Mouse (Mus musculus): Measurements from ENCODE around the gene Epsti1. TPM values are rescaled to one million over a fixed set of nuclear protein-coding genes. Genes with fewer than 3 reads are reported as not detected.

Epsti1 gene
- polyA plus RNA-seq, 1 experiment from 2014 or later: 6.7 TPM

DNA sequence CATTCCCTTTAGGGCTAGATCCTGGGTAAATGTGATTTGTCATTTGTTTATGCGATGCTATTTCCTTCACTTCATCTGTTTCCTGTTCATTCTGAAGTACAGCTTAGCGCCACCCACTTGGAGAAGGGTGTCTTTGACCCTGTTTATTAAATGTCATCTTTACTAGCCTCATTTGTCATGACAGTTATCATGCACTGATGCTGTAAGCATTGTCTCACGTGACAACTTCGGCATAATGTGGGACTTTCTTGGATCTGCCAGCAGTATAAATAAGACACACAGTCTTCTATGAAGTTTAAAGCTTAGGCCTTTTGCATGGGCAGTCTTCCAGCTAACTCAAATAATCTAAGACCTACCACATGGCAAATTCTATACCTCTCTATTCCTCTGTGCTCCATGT, 67.3 kb downstream of the Epsti1 start:
- 66% methylated on average over 4 of the region's 4 CpGs for WGBS

DNA sequence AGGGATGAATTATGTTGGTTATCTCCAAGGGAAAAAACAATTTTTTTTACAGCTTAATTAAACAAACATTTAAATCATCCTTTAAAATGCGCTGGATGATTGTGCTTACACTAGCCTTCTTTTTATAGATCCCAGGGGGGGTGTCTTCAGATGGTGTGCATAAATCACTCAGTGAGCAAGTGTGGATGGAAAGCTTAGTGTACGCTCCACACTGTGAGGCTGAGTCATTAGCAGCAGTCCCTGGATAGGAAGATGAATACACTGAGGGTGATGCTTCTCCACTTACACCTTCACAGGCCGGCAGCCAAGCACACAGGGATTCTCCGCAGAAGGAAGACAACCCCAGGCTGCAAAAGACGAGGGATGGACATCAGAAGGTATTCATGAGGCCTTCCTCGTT, 70.2 kb downstream of the Epsti1 start:
- ATAC-seq: no peak
- Histone ChIP-seq H3K4me2 (replicated peaks) (no peak overlapping the region), H3K27me3 (replicated peaks) (no peaks in the 10 kb centered on the region), H3K27ac (no peak overlapping the region), H3K9me3 (no peaks in the 10 kb centered on the region), H3K4me3 (replicated peaks) (no peak overlapping the region), H3K36me3 (no peaks in the 10 kb centered on the region), H3K9ac (no peak overlapping the region), H3K4me1 (replicated peaks) (0 out of 2 replicates have a peak, but pooled peaks cover 2% of the 10 kb centered on the region)
- WGBS: 61% methylated on average over 6 of the region's 6 CpGs

More for the DNA sequence above, 67.3 kb downstream of the Epsti1 start:
- Histone ChIP-seq H3K4me3 (replicated peaks) (no peak overlapping the region), H3K27ac (no peak overlapping the region), H3K9me3 (no peaks in the 10 kb centered on the region), H3K4me2 (replicated peaks) (no peak overlapping the region), H3K36me3 (no peaks in the 10 kb centered on the region), H3K4me1 (replicated peaks) (0 out of 2 replicates have a peak, but pooled peaks cover 2% of the 10 kb centered on the region), H3K27me3 (replicated peaks) (no peaks in the 10 kb centered on the region), H3K9ac (no peak overlapping the region)
- no peak for ATAC-seq

DNA sequence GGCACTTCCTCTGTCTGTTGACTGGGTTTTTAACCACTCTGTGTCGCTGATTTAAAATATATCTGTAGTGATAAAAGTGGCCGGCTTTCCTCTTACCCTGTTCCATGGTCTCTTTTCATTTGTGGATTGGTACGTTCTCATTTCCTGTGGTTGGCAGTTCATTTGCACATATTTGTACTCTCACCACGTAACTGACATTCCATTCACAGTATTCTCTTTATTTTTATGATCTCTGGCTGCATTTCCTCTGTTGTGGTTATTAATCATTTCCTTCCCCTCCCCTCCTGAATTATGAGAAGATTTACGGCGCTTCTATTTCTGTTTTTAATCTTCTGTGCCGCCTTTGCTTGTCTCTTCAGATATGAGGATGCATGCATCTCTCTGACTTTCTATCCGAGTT, 71.7 kb downstream of the Epsti1 start:
- Histone ChIP-seq H3K9ac (no peak overlapping the region), H3K4me1 (replicated peaks) (0 out of 2 replicates have a peak, but pooled peaks cover 2% of the 10 kb centered on the region), H3K27me3 (replicated peaks) (no peaks in the 10 kb centered on the region), H3K4me2 (replicated peaks) (no peak overlapping the region), H3K27ac (no peak overlapping the region), H3K9me3 (no peaks in the 10 kb centered on the region), H3K36me3 (no peaks in the 10 kb centered on the region), H3K4me3 (replicated peaks) (no peak overlapping the region)
- 64% methylated on average over 8 of the region's 8 CpGs for WGBS
- ATAC-seq: no peak

GRCm38 (mm10) chr14:77981516-77981915, 77.5 kb downstream of the Epsti1 start:
- no peaks in the 10 kb centered on the region for H3K36me3 ChIP-seq
- 78% methylated on average over 5 of the region's 5 CpGs for WGBS
- H3K4me3 ChIP-seq (replicated peaks): no peak overlapping the region
- no peaks in the 10 kb centered on the region for H3K27me3 ChIP-seq (replicated peaks)
- no peaks in the 10 kb centered on the region for H3K9me3 ChIP-seq
- no peak overlapping the region for H3K9ac ChIP-seq
- no peaks in the 10 kb centered on the region for H3K4me1 ChIP-seq (replicated peaks)
- H3K27ac ChIP-seq: no peak overlapping the region
- no peak overlapping the region for H3K4me2 ChIP-seq (replicated peaks)
- ATAC-seq: no peak

DNA sequence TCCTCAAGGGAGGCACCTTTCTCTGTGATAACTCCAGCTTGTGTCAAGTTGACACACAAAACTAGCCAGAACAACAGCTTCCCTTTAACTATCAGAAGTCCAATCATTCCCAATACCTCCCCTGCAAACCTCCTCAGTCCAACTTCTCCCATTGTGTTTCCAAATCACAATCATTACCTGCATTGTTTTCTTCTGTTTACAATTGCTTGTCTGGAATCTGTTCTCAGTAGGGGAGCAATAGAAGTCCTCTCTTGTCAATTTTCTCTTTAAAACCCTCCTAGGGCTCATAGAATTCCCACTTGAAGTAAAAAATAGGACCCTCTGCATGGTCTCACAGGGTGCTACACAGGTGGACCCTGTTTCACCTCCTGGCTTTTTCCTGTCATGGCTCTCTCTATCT, 93.7 kb downstream of the Epsti1 start:
- no peak overlapping the region for H3K4me3 ChIP-seq (replicated peaks)
- no peak overlapping the region for H3K4me2 ChIP-seq (replicated peaks)
- no peak for ATAC-seq
- H3K27ac ChIP-seq: no peak overlapping the region
- H3K4me1 ChIP-seq (replicated peaks): no peaks in the 10 kb centered on the region
- no peaks in the 10 kb centered on the region for H3K9me3 ChIP-seq
- no peaks in the 10 kb centered on the region for H3K36me3 ChIP-seq
- no peak overlapping the region for H3K9ac ChIP-seq
- H3K27me3 ChIP-seq (replicated peaks): no peaks in the 10 kb centered on the region

GRCm38 (mm10) chr14:78004486-78004885, 100.4 kb downstream of the Epsti1 start:
- ATAC-seq: no peak
- 73% methylated on average over 4 of the region's 4 CpGs for WGBS

GRCm38 (mm10) chr14:78008019-78008418, 104.0 kb downstream of the Epsti1 start:
- no peaks in the 10 kb centered on the region for H3K36me3 ChIP-seq
- no peak overlapping the region for H3K27ac ChIP-seq
- H3K4me3 ChIP-seq (replicated peaks): no peak overlapping the region
- WGBS: 49% methylated on average over 6 of the region's 6 CpGs
- no peaks in the 10 kb centered on the region for H3K9me3 ChIP-seq
- ATAC-seq: no peak
- H3K27me3 ChIP-seq (replicated peaks): no peaks in the 10 kb centered on the region
- no peaks in the 10 kb centered on the region for H3K4me1 ChIP-seq (replicated peaks)
- H3K4me2 ChIP-seq (replicated peaks): no peak overlapping the region
- H3K9ac ChIP-seq: no peak overlapping the region

More at GRCm38 (mm10) chr14:78004486-78004885, 100.4 kb downstream of the Epsti1 start:
- Histone ChIP-seq H3K4me2 (replicated peaks) (no peak overlapping the region), H3K9me3 (no peaks in the 10 kb centered on the region), H3K4me1 (replicated peaks) (no peaks in the 10 kb centered on the region), H3K27me3 (replicated peaks) (no peaks in the 10 kb centered on the region), H3K27ac (no peak overlapping the region), H3K36me3 (no peaks in the 10 kb centered on the region), H3K4me3 (replicated peaks) (no peak overlapping the region), H3K9ac (no peak overlapping the region)

- no peak overlapping the region for H3K27ac ChIP-seq
- no peaks in the 10 kb centered on the region for H3K9me3 ChIP-seq
- peak overlapping the region; percentile 28 for H3K4me2 ChIP-seq (replicated peaks)
- ATAC-seq: no peak
- no peaks in the 10 kb centered on the region for H3K36me3 ChIP-seq
- H3K4me1 ChIP-seq (replicated peaks): no peaks in the 10 kb centered on the region
- 26% methylated on average over 10 of the region's 10 CpGs for whole genome bisulfite sequencing
- no peak overlapping the region for H3K9ac ChIP-seq
- no peak overlapping the region for H3K4me3 ChIP-seq (replicated peaks)
- H3K27me3 ChIP-seq (replicated peaks): no peaks in the 10 kb centered on the region
These were observed 107.8 kb downstream of the Epsti1 start for GRCm38 (mm10) chr14:78011808-78012207.

GRCm38 (mm10) chr14:78015540-78016321, 111.7 kb downstream of the Epsti1 start:
- 86% methylated on average over 7 of the region's 7 CpGs for WGBS
- no peak for ATAC-seq
- no peaks in the 10 kb centered on the region for H3K9me3 ChIP-seq
- H3K9ac ChIP-seq: no peak overlapping the region
- H3K27me3 ChIP-seq (replicated peaks): no peaks in the 10 kb centered on the region
- H3K27ac ChIP-seq: no peak overlapping the region
- H3K4me3 ChIP-seq (replicated peaks): no peak overlapping the region
- H3K4me1 ChIP-seq (replicated peaks): no peaks in the 10 kb centered on the region
- H3K4me2 ChIP-seq (replicated peaks): no peak overlapping the region
- no peaks in the 10 kb centered on the region for H3K36me3 ChIP-seq

GRCm38 (mm10) chr14:78016398-78016797, 112.4 kb downstream of the Epsti1 start:
- no peak overlapping the region for H3K9ac ChIP-seq
- 71% methylated on average over 4 of the region's 4 CpGs for WGBS
- no peaks in the 10 kb centered on the region for H3K36me3 ChIP-seq
- no peak overlapping the region for H3K4me3 ChIP-seq (replicated peaks)
- H3K27me3 ChIP-seq (replicated peaks): no peaks in the 10 kb centered on the region
- no peaks in the 10 kb centered on the region for H3K9me3 ChIP-seq
- ATAC-seq: no peak
- no peaks in the 10 kb centered on the region for H3K4me1 ChIP-seq (replicated peaks)
- no peak overlapping the region for H3K4me2 ChIP-seq (replicated peaks)
- no peak overlapping the region for H3K27ac ChIP-seq

- H3K4me3 ChIP-seq (replicated peaks): no peak overlapping the region
- no peaks in the 10 kb centered on the region for H3K4me1 ChIP-seq (replicated peaks)
- no peak for ATAC-seq
- 53% methylated on average over 8 of the region's 8 CpGs for WGBS
- H3K27ac ChIP-seq: no peak overlapping the region
- no peak overlapping the region for H3K4me2 ChIP-seq (replicated peaks)
- no peaks in the 10 kb centered on the region for H3K36me3 ChIP-seq
- no peak overlapping the region for H3K9ac ChIP-seq
- H3K27me3 ChIP-seq (replicated peaks): no peaks in the 10 kb centered on the region
- no peaks in the 10 kb centered on the region for H3K9me3 ChIP-seq
These were observed 115.9 kb downstream of the Epsti1 start for GRCm38 (mm10) chr14:78019935-78020334.

GRCm38 (mm10) chr14:78038876-78039275, 134.8 kb downstream of the Epsti1 start:
- Histone ChIP-seq H3K4me3 (replicated peaks) (no peak overlapping the region), H3K36me3 (no peaks in the 10 kb centered on the region), H3K27ac (no peak overlapping the region), H3K9ac (no peak overlapping the region), H3K27me3 (replicated peaks) (no peaks in the 10 kb centered on the region), H3K9me3 (no peaks in the 10 kb centered on the region), H3K4me2 (replicated peaks) (no peak overlapping the region), H3K4me1 (replicated peaks) (no peaks in the 10 kb centered on the region)
- 65% methylated on average over 8 of the region's 8 CpGs for WGBS
- ATAC-seq: no peak

GRCm38 (mm10) chr14:78040643-78041042, 136.6 kb downstream of the Epsti1 start:
- ATAC-seq: no peak
- H3K27ac ChIP-seq: no peak overlapping the region
- H3K4me2 ChIP-seq (replicated peaks): no peak overlapping the region
- no peaks in the 10 kb centered on the region for H3K4me1 ChIP-seq (replicated peaks)
- no peaks in the 10 kb centered on the region for H3K9me3 ChIP-seq
- H3K27me3 ChIP-seq (replicated peaks): no peaks in the 10 kb centered on the region
- no peaks in the 10 kb centered on the region for H3K36me3 ChIP-seq
- WGBS: 86% methylated on average over 6 of the region's 6 CpGs
- no peak overlapping the region for H3K9ac ChIP-seq
- no peak overlapping the region for H3K4me3 ChIP-seq (replicated peaks)

Measured in intestine, embryonic 15.5 days (tissue).